Mouse (Mus musculus) heart, embryonic 10.5 days (tissue): ENCODE measurements around the gene Dus3l. TPM values are rescaled to one million over a fixed set of nuclear protein-coding genes. Genes with fewer than 3 reads are reported as not detected.

Experiments used
- DNase-seq: peaks from one replicate; pipeline ENCODE4 v3.0.0-alpha.2; 2017; ENCODE audit warnings: low spot score
- H3K27ac ChIP-seq: fragments of 300-500 bp; sonication (generic); 2 replicates; pipeline ENCODE4 v1.5.1; 2016; ENCODE audit warnings: mild to moderate bottlenecking
- H3K27me3 ChIP-seq: fragments of 300-500 bp; sonication (generic); 2 replicates; pipeline ENCODE4 v1.6.1; 2016; ENCODE audit warnings: mild to moderate bottlenecking; ENCODE audit not compliant: poor library complexity, insufficient read depth, severe bottlenecking
- H3K36me3 ChIP-seq: fragments of 300-500 bp; sonication (generic); 2 replicates; pipeline ENCODE4 v1.6.1; 2016; ENCODE audit warnings: mild to moderate bottlenecking, moderate library complexity
- H3K4me1 ChIP-seq: fragments of 300-500 bp; sonication (generic); 2 replicates; pipeline ENCODE4 v1.6.1; 2016; ENCODE audit warnings: mild to moderate bottlenecking
- H3K4me3 ChIP-seq: fragments of 300-500 bp; sonication (generic); 2 replicates; pipeline ENCODE4 v1.5.1; 2016; ENCODE audit warnings: mild to moderate bottlenecking, moderate library complexity
- H3K9me3 ChIP-seq: fragments of 300-500 bp; sonication (generic); 2 replicates; pipeline ENCODE4 v1.6.1; 2016; ENCODE audit warnings: mild to moderate bottlenecking, moderate library complexity
- WGBS: fragments of 180-500 bp; shearing (Covaris S2); methylation state at CpG from one replicate; pipeline ENCODE4 v1.1.7; 2016; 5-methylcytosine and 5-hydroxymethylcytosine counted together
- polyA plus RNA-seq: library from polyadenylated mRNA; unstranded; fragments of >200 nt; fragmentation: Nextera tagmentation; extraction: Ambion mirVana; gene quantifications from 2 replicates; pipeline ENCODE4 v1.2.1, GENCODE M21; 2016

Gene Dus3l
- polyA plus RNA-seq, 1 experiment from 2014 or later, result 41.4 TPM

- peaks cover 51% of the 10 kb centered on the region for H3K4me1 ChIP-seq
These were observed 5.3 kb upstream of the Dus3l start for GRCm38 (mm10) chr17:56759261-56759660.

GRCm38 (mm10) chr17:56761077-56761476 lies 3.5 kb upstream of the Dus3l start:
- H3K27me3 ChIP-seq, result peaks cover 49% of the 10 kb centered on the region
- no peak overlapping the region for H3K4me3 ChIP-seq
- DNase-seq, result no peak
- H3K9me3 ChIP-seq, result peaks cover 7% of the 10 kb centered on the region; the same call in 1 of the 2 replicates
- WGBS, result 68% methylated on average over 3 of the region's 3 CpGs
- peak overlapping the region; percentile 89 for H3K27ac ChIP-seq
- peaks cover 49% of the 10 kb centered on the region for H3K4me1 ChIP-seq
- H3K36me3 ChIP-seq, result no peaks in the 10 kb centered on the region

More at GRCm38 (mm10) chr17:56759261-56759660, 5.3 kb upstream of the Dus3l start:
- no peaks in the 10 kb centered on the region for H3K36me3 ChIP-seq
- WGBS, result 63% methylated on average over 7 of the region's 7 CpGs
- no peak overlapping the region for H3K27ac ChIP-seq
- peaks cover 7% of the 10 kb centered on the region; the same call in 1 of the 2 replicates for H3K9me3 ChIP-seq
- H3K4me3 ChIP-seq, result 0 out of 2 replicates have a peak overlapping the region, but pooled peaks have one; percentile 10
- H3K27me3 ChIP-seq, result peaks cover 67% of the 10 kb centered on the region
- DNase-seq, result no peak

DNA sequence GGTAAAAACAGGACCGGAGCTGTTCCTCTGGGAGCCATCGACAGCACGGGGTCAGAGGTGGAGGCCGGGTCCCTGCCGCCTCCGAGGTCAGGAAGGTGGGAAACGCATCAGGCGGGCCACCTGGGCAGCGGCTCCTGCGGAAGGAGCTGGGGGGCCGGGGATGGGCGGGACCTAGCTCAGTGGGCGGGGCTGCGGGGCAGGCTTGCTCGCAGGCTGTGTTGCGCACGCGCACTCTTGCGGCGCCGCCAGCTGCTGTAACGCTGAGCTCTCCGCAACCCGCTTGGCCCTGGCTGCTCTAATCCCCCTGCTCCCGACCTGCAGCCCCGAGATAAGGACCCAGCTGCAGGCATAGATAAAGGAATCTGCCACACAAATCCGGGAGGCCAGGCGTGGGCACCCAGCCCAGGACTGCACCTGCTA lies 2.6 kb upstream of the Dus3l start:
- Histone ChIP-seq H3K36me3 (peaks cover 7% of the 10 kb centered on the region), H3K4me3 (peak overlapping the region; percentile 59), H3K4me1 (peaks cover 44% of the 10 kb centered on the region), H3K27me3 (peaks cover 40% of the 10 kb centered on the region), H3K9me3 (peaks cover 7% of the 10 kb centered on the region; the same call in 1 of the 2 replicates), H3K27ac (peak overlapping the region; percentile 89)
- under 1% methylated on average over 28 of the region's 28 CpGs for WGBS
- peak; percentile 97 for DNase-seq

- Histone ChIP-seq H3K27ac (peak overlapping the region; percentile 89), H3K36me3 (peaks cover 18% of the 10 kb centered on the region), H3K27me3 (peaks cover 29% of the 10 kb centered on the region), H3K9me3 (peaks cover 5% of the 10 kb centered on the region; the same call in 1 of the 2 replicates), H3K4me1 (peaks cover 34% of the 10 kb centered on the region), H3K4me3 (peak overlapping the region; percentile 59; the same call in 1 of the 2 replicates)
- DNase-seq, result peak; percentile 88
- WGBS, result 39% methylated on average over 27 of the region's 27 CpGs
These were observed 1.5 kb upstream of the Dus3l start for GRCm38 (mm10) chr17:56762769-56763731.

- H3K9me3 ChIP-seq, result no peaks in the 10 kb centered on the region
- H3K4me3 ChIP-seq, result peak overlapping the region; percentile 77
- peaks cover 32% of the 10 kb centered on the region for H3K4me1 ChIP-seq
- peaks cover 25% of the 10 kb centered on the region for H3K36me3 ChIP-seq
- H3K27me3 ChIP-seq, result peaks cover 22% of the 10 kb centered on the region
- WGBS, result 71% methylated on average over 8 of the region's 8 CpGs
- DNase-seq, result no peak
- H3K27ac ChIP-seq, result peak overlapping the region; percentile 98
These were observed 761 bp upstream of the Dus3l start for GRCm38 (mm10) chr17:56763741-56764250.

GRCm38 (mm10) chr17:56765431-56765830 lies 874 bp downstream of the Dus3l start:
- Histone ChIP-seq H3K27me3 (peaks cover 6% of the 10 kb centered on the region; the same call in 1 of the 2 replicates), H3K9me3 (no peaks in the 10 kb centered on the region), H3K4me3 (peak overlapping the region; percentile 77), H3K4me1 (peaks cover 28% of the 10 kb centered on the region), H3K27ac (peak overlapping the region; percentile 98), H3K36me3 (peaks cover 41% of the 10 kb centered on the region)
- no peak for DNase-seq
- 57% methylated on average over 12 of the region's 12 CpGs for WGBS

DNA sequence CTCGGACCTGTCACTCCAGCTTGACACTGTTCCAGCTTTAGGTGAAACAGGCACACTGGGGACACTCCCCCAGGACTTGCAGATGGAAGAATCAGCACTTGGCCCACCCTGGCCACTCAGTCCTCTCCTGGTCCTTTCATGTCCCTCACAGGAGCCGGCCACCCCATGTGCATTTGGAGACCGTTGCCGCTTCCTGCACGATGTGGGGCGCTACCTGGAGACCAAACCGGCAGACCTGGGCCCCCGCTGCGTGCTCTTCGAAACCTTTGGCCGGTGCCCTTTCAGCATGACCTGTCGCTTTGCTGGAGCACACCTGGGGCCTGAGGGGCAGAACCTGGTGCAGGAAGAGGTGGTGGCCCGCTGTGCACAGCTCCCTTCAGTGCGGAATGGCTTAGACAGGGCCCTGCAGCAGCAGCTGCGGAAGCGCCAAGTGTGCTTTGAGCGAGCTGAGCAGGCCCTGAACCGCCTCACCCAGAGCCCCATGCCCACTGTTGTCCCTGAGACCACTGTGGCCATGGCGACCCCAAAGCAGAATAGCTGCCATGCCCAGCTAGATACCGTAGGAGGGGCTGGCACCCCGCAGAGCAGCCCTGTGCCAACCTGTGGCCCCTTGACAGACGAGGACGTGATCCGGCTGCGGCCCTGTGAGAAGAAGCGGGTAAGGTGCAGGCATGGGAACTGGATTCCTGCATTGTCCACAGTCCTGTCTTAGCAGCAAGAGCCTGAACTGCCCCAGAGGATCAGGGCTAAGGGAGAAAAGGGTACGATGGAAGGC lies 2.3 kb downstream of the Dus3l start:
- no peaks in the 10 kb centered on the region for H3K27me3 ChIP-seq
- no peak overlapping the region for H3K4me3 ChIP-seq
- DNase-seq, result no peak
- peaks cover 55% of the 10 kb centered on the region for H3K36me3 ChIP-seq
- H3K27ac ChIP-seq, result no peak overlapping the region
- WGBS, result 94% methylated on average over 27 of the region's 27 CpGs
- H3K4me1 ChIP-seq, result peaks cover 22% of the 10 kb centered on the region
- no peaks in the 10 kb centered on the region for H3K9me3 ChIP-seq

GRCm38 (mm10) chr17:56767531-56768135 lies 3.1 kb downstream of the Dus3l start:
- 94% methylated on average over 29 of the region's 29 CpGs for WGBS
- peaks cover 59% of the 10 kb centered on the region for H3K36me3 ChIP-seq
- no peak overlapping the region for H3K27ac ChIP-seq
- no peak overlapping the region; the same call in 1 of the 2 replicates for H3K4me3 ChIP-seq
- no peaks in the 10 kb centered on the region for H3K9me3 ChIP-seq
- peaks cover 14% of the 10 kb centered on the region for H3K4me1 ChIP-seq
- no peak for DNase-seq
- no peaks in the 10 kb centered on the region for H3K27me3 ChIP-seq

GRCm38 (mm10) chr17:56768941-56769340 lies 4.4 kb downstream of the Dus3l start:
- Histone ChIP-seq H3K4me1 (peaks cover 19% of the 10 kb centered on the region), H3K9me3 (no peaks in the 10 kb centered on the region), H3K27ac (no peak overlapping the region), H3K27me3 (no peaks in the 10 kb centered on the region), H3K36me3 (peaks cover 59% of the 10 kb centered on the region), H3K4me3 (no peak overlapping the region)
- no peak for DNase-seq
- 90% methylated on average over 11 of the region's 11 CpGs for WGBS

- no peaks in the 10 kb centered on the region for H3K27me3 ChIP-seq
- WGBS, result 88% methylated on average over 5 of the region's 5 CpGs
- peaks cover 28% of the 10 kb centered on the region for H3K4me1 ChIP-seq
- no peak within 1 kb of the TSS for H3K4me3 ChIP-seq
- H3K27ac ChIP-seq, result no peak within 1 kb of the TSS
- H3K9me3 ChIP-seq, result no peaks in the 10 kb centered on the region
- DNase-seq, result no peak
- H3K36me3 ChIP-seq, result peaks cover 59% of the 10 kb centered on the region
These were observed 5.4 kb downstream of the Dus3l start, which contains the start of gene Prr22 for GRCm38 (mm10) chr17:56769950-56770349. TSS of gene Prr22 (plus strand) at chr17:56770250.

DNA sequence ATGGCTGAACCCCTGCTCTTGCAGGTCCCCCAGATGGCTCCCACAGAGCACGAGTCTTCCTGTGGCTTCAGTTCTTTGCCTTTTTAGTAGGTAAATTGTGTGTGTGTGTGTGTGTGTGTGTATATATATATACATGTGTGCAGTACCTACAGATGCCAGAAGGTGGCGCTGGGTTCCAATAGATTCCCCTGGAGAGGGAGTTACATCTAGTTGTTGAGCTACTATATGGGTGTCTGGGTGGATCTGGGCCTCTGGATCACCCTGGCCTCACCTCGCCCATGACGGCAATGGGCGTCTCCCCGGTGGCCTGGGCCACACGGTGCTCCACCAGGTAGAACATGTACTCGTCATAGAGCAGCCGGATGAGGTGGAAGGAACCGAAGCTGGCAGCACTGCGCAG lies 13.0 kb downstream of the Dus3l start:
- Histone ChIP-seq H3K4me3 (no peak overlapping the region), H3K4me1 (peaks cover 53% of the 10 kb centered on the region), H3K27me3 (no peaks in the 10 kb centered on the region), H3K9me3 (0 out of 2 replicates have a peak, but pooled peaks cover 5% of the 10 kb centered on the region), H3K36me3 (peaks cover 14% of the 10 kb centered on the region), H3K27ac (no peak overlapping the region)
- WGBS, result 90% methylated on average over 11 of the region's 11 CpGs
- no peak for DNase-seq

- peak; percentile 89 for DNase-seq
- peaks cover 14% of the 10 kb centered on the region for H3K36me3 ChIP-seq
- WGBS, result 32% methylated on average over 3 of the region's 3 CpGs
- 0 out of 2 replicates have a peak, but pooled peaks cover 5% of the 10 kb centered on the region for H3K9me3 ChIP-seq
- peak overlapping the region; percentile 81; the same call in 1 of the 2 replicates for H3K27ac ChIP-seq
- no peaks in the 10 kb centered on the region for H3K27me3 ChIP-seq
- no peak overlapping the region for H3K4me3 ChIP-seq
- H3K4me1 ChIP-seq, result peaks cover 40% of the 10 kb centered on the region
These were observed 14.3 kb downstream of the Dus3l start for GRCm38 (mm10) chr17:56778779-56779362.
